Mouse (Mus musculus): ENCODE results near the gene Icmt.
A peak's percentile ranks its signal among the peaks of the same experiment; 100 is the strongest.

DNA sequence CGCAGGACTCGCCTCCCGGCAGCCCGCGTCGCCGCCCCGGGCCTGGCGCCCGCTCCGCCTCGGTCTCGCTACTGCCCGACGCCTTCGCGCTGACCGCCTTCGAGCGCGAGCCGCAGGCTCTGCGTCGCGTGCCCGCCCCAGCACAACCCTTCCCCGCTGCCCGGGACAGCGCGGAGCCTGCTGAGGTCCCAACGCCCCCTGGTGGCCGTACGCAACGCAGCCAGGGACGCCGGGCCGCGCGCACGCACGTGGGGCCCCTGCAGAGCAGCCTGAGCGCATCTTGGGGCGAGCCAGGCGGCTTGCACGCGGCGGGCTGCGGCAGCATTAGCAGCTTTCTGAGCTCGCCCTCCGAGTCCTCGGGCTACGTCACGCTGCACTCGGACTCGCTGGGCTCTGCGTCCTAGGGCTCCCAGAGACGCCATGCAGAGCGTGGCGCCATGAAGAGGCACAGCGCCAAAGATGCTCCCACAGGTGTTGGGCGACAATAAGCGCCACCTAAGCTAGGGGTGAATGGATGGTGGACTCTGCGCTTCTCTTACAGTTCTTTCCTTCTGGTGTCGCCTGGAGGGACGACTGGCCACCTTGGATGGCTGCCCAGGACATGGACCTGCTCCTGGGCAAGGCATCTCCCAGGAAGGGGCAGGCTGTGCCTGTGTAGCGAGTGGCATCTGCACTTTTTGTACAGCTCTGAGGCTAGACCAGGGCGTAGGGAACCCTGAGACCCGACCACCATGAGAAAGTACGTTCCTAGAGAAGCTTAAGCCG lies 13.7 kb upstream of the Icmt start:
- peak; percentile 45 for TF ChIP-seq CTCF (IDR thresholded peaks at IDR 0.05; ENCODE audit: extremely low read depth, insufficient read depth, low read length)
- TF ChIP-seq POLR2A (IDR thresholded peaks at IDR 0.05; ENCODE audit: extremely low read depth, insufficient read depth, low read length): no peak

Measured in cortical plate, adult 2 months (tissue).